Mouse (Mus musculus): Measurements from ENCODE around the gene Olfr1474. TPM values are rescaled to one million over a fixed set of nuclear protein-coding genes. Genes with fewer than 3 reads are reported as not detected.
"Not testable (repeated sequence)": the region's sequence is repeated elsewhere in the genome, so short reads cannot be mapped to it uniquely, and the experiment has no call there.

The Olfr1474 gene
- not detected in 2 replicates for polyA plus RNA-seq (2015; fragmentation: Nextera tagmentation; extraction: Ambion mirVana)

DNA sequence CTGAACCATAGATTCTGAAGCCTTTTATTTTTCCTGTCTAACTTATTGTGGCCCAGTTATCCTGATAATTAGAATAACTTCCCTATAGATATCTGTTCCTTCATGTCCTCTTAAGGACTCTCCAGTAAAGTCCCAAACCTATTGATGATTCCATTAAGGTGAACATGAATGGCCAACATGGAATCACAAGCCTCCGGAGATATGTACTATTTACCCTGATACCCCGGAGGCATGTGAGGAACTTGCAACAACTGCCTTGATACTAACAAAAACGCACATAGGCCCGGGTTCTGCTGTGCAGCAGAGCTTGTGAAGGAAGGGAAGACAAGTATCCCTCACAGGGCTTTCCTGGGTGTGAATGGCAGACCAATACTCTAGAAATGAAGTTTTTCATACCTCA is at the start of gene Olfr1474:
Olfr1474 (plus strand) TSS at position 301 of the 400 bp plus-strand sequence.
- H3K4me1 ChIP-seq (ENCODE audit: control insufficient read depth, insufficient read depth, low read depth, low read length); H3K9ac ChIP-seq (ENCODE audit: low read depth, low read length); ATAC-seq; H3K27me3 ChIP-seq (replicated peaks; ENCODE audit: control insufficient read depth, insufficient read depth, low read length); H3K9me3 ChIP-seq (ENCODE audit: control insufficient read depth, low read length); H3K4me2 ChIP-seq (ENCODE audit: low read length); H3K4me3 ChIP-seq (ENCODE audit: low read length); H3K36me3 ChIP-seq (ENCODE audit: control insufficient read depth, insufficient read depth, low read length); H3K27ac ChIP-seq (ENCODE audit: low read depth, low read length): not testable (repeated sequence)
- 83% methylated on average over 4 of the region's 4 CpGs for whole genome bisulfite sequencing

GRCm38 (mm10) chr19:13443109-13443508 is 26.3 kb upstream of the Olfr1474 start, which contains the start of gene Olfr1471:
Gene Olfr1471 (plus strand): TSS chr19:13443409.
- H3K9me3 ChIP-seq (ENCODE audit: control insufficient read depth, low read length); H3K36me3 ChIP-seq (ENCODE audit: control insufficient read depth, insufficient read depth, low read length); H3K27ac ChIP-seq (ENCODE audit: low read depth, low read length); H3K4me3 ChIP-seq (ENCODE audit: low read length); ATAC-seq; H3K27me3 ChIP-seq (replicated peaks; ENCODE audit: control insufficient read depth, insufficient read depth, low read length); H3K4me1 ChIP-seq (ENCODE audit: control insufficient read depth, insufficient read depth, low read depth, low read length); H3K9ac ChIP-seq (ENCODE audit: low read depth, low read length); H3K4me2 ChIP-seq (ENCODE audit: low read length): not testable (repeated sequence)
- WGBS = 80% methylated on average over 2 of the region's 2 CpGs

- Histone ChIP-seq H3K36me3 (ENCODE audit: control insufficient read depth, insufficient read depth, low read length) (no peaks in the 10 kb centered on the region), H3K9ac (ENCODE audit: low read depth, low read length) (no peak within 1 kb of the TSS), H3K27ac (ENCODE audit: low read depth, low read length) (no peak within 1 kb of the TSS), H3K4me3 (ENCODE audit: low read length) (no peak within 1 kb of the TSS), H3K9me3 (ENCODE audit: control insufficient read depth, low read length) (peaks cover 11% of the 10 kb centered on the region), H3K4me1 (ENCODE audit: control insufficient read depth, insufficient read depth, low read depth, low read length) (no peaks in the 10 kb centered on the region), H3K27me3 (replicated peaks; ENCODE audit: control insufficient read depth, insufficient read depth, low read length) (no peaks in the 10 kb centered on the region), H3K4me2 (ENCODE audit: low read length) (no peak within 1 kb of the TSS)
- ATAC-seq = no peak
- WGBS = 88% methylated on average over 1 of the region's 1 CpGs
Measured at GRCm38 (mm10) chr19:13455986-13456385, 13.4 kb upstream of the Olfr1474 start, which contains the start of gene Olfr1472. Gene Olfr1472 (minus strand): TSS chr19:13456086.

DNA sequence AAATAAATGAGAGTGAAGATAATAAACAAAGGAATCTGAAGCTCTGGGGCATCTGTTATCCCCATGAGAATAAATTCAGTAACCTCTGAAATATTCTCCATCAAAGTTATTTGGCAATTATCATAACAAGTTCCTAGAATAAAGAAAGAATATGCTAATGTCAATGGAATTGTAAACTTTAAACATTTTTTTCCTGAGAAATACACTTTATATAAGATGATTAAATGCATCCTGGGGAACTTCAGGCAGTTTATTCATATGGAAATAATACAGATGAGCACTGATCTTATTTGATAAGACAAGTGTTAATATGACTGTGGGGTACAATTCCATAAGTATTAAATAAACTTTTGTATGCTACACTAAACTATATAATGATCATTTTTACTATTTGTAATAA is 10.7 kb downstream of the Olfr1474 start, which contains the start of gene Olfr1475:
Olfr1475 (minus strand) TSS at position 101 of the 400 bp plus-strand sequence.
- Histone ChIP-seq H3K9ac (ENCODE audit: low read depth, low read length) (no peak within 1 kb of the TSS), H3K27ac (ENCODE audit: low read depth, low read length) (no peak within 1 kb of the TSS), H3K9me3 (ENCODE audit: control insufficient read depth, low read length) (no peaks in the 10 kb centered on the region), H3K27me3 (replicated peaks; ENCODE audit: control insufficient read depth, insufficient read depth, low read length) (no peaks in the 10 kb centered on the region), H3K4me2 (ENCODE audit: low read length) (no peak within 1 kb of the TSS), H3K36me3 (ENCODE audit: control insufficient read depth, insufficient read depth, low read length) (no peaks in the 10 kb centered on the region), H3K4me3 (ENCODE audit: low read length) (no peak within 1 kb of the TSS), H3K4me1 (ENCODE audit: control insufficient read depth, insufficient read depth, low read depth, low read length) (no peaks in the 10 kb centered on the region)
- no peak for ATAC-seq

DNA sequence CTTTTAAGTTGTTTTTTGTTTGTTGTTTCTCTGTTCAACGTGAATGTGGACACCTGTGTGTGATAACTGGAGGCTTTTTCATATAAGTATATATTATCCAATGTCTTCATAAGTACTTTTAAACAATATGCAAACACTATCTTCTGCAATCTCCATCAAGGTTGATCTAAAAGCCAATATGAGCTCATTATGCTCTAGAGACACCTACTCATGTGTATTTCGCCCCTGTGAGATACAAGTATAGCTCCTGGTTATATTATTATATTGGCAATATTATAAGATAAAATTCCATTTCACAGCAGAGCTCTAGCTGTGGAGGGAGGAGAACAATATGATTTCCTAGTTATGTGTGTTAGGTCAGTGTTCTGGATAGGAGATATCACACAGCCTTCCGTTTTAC is 30.9 kb downstream of the Olfr1474 start, which contains the start of gene Olfr1477:
Olfr1477 (plus strand) TSS at position 301 of the 400 bp plus-strand sequence.
- WGBS = 73% methylated on average over 3 of the region's 3 CpGs
- no peaks in the 10 kb centered on the region for H3K36me3 ChIP-seq (ENCODE audit: control insufficient read depth, insufficient read depth, low read length)
- no peak for ATAC-seq

More for the DNA sequence above, 30.9 kb downstream of the Olfr1474 start, which contains the start of gene Olfr1477:
- no peak within 1 kb of the TSS for H3K27ac ChIP-seq (ENCODE audit: low read depth, low read length)
- H3K27me3 ChIP-seq (replicated peaks; ENCODE audit: control insufficient read depth, insufficient read depth, low read length) = no peaks in the 10 kb centered on the region
- no peak within 1 kb of the TSS for H3K4me3 ChIP-seq (ENCODE audit: low read length)
- no peaks in the 10 kb centered on the region for H3K4me1 ChIP-seq (ENCODE audit: control insufficient read depth, insufficient read depth, low read depth, low read length)
- no peak within 1 kb of the TSS for H3K9ac ChIP-seq (ENCODE audit: low read depth, low read length)
- H3K9me3 ChIP-seq (ENCODE audit: control insufficient read depth, low read length) = peaks cover 5% of the 10 kb centered on the region
- H3K4me2 ChIP-seq (ENCODE audit: low read length) = no peak within 1 kb of the TSS

Other genes with a start within 250 kb of the Olfr1474 start
- not detected in 2 replicates for gene Olfr1463, start 238.2 kb upstream of the Olfr1474 start, polyA plus RNA-seq (2015; fragmentation: Nextera tagmentation; extraction: Ambion mirVana)
- not detected in 2 replicates for gene Olfr1465, start 154.0 kb upstream of the Olfr1474 start, polyA plus RNA-seq (2015; fragmentation: Nextera tagmentation; extraction: Ambion mirVana)
- gene Olfr1466, start 130.7 kb upstream of the Olfr1474 start, polyA plus RNA-seq (2015; fragmentation: Nextera tagmentation; extraction: Ambion mirVana) = not detected in 2 replicates
- not detected in 2 replicates for gene Olfr1467, start 107.3 kb upstream of the Olfr1474 start, polyA plus RNA-seq (2015; fragmentation: Nextera tagmentation; extraction: Ambion mirVana)
- gene Olfr1469, start 61.7 kb upstream of the Olfr1474 start, polyA plus RNA-seq (2015; fragmentation: Nextera tagmentation; extraction: Ambion mirVana) = not detected in 2 replicates
- not detected in 2 replicates for gene Olfr1471, start 26.2 kb upstream of the Olfr1474 start, polyA plus RNA-seq (2015; fragmentation: Nextera tagmentation; extraction: Ambion mirVana)
- not detected in 2 replicates for gene Olfr1472, start 13.5 kb upstream of the Olfr1474 start, polyA plus RNA-seq (2015; fragmentation: Nextera tagmentation; extraction: Ambion mirVana)
- gene Olfr1475, start 10.6 kb downstream of the Olfr1474 start, polyA plus RNA-seq (2015; fragmentation: Nextera tagmentation; extraction: Ambion mirVana) = not detected in 2 replicates
- not detected in 2 replicates for gene Olfr1477, start 31.0 kb downstream of the Olfr1474 start, polyA plus RNA-seq (2015; fragmentation: Nextera tagmentation; extraction: Ambion mirVana)
- gene Olfr1480, start 58.3 kb downstream of the Olfr1474 start, polyA plus RNA-seq (2015; fragmentation: Nextera tagmentation; extraction: Ambion mirVana) = not detected in 2 replicates
- gene Olfr1484, start 113.9 kb downstream of the Olfr1474 start, polyA plus RNA-seq (2015; fragmentation: Nextera tagmentation; extraction: Ambion mirVana) = not detected in 2 replicates
- not detected in 2 replicates for gene Olfr1487, start 147.8 kb downstream of the Olfr1474 start, polyA plus RNA-seq (2015; fragmentation: Nextera tagmentation; extraction: Ambion mirVana)
- gene Olfr1489, start 162.1 kb downstream of the Olfr1474 start, polyA plus RNA-seq (2015; fragmentation: Nextera tagmentation; extraction: Ambion mirVana) = not detected in 2 replicates
- gene Olfr1490, start 181.5 kb downstream of the Olfr1474 start, polyA plus RNA-seq (2015; fragmentation: Nextera tagmentation; extraction: Ambion mirVana) = not detected in 2 replicates
- gene Olfr1491, start 227.7 kb downstream of the Olfr1474 start, polyA plus RNA-seq (2015; fragmentation: Nextera tagmentation; extraction: Ambion mirVana) = not detected in 2 replicates